8 mouse cellular contexts compared by ENCODE assay signal in the genomic region with DNA sequence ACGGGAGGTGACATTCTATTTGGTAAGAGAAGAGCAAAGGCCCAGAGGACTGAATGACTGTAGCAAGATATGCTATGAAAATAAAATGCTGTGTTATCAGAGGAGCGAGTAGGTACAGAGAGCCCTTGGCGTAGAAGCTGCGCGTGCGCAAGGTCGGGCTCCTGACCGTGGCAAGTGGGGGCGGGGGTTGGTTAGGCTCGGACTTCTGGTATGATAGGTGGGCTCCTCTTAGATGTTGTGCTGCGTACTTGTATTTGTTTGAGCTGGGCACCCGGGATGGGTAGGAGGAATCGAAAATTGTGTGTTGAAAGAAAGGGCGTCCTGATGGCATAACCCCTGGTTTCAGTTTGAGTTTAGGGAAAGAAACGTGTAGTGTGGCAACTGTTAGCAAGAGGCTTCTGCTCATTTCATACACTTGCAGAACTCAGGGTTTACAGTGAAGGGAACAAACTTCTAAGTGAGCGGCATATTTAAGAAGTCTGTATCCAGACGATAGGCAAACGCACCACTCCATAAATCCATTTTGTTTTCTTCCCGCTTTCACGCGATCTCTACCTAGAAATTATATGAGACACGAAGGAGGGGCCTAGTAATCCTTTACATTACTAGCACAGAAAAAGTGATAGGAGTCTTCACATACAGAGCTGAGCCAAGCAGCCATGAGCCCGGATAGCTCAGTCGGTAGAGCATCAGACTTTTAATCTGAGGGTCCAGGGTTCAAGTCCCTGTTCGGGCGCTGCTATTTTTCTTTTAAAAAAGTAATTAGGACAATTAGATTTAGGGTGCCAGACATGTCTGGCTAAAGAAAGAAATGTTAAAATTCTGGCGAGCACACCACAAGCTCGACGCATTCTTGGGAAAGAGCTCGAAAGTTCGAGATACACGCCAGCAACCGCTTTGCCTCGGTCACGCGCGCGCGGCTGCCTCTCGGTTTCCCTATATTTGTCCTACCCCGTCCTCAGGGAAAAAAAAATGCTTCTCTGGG. TPM values are rescaled to one million over a fixed set of nuclear protein-coding genes. Genes with fewer than 3 reads are reported as not detected.
DNase-seq lines count a peak whose midpoint lies in the region; ATAC-seq lines count a peak whose summit lies in the region.

No protein-coding gene starts in this region.

- peak; percentile 76 for ATAC-seq in heart, embryonic 15.5 days (replicated peaks; ENCODE audit: insufficient number of reproducible peaks, insufficient read depth, low FRiP score, low read depth)
- peak; percentile 67 for ATAC-seq in liver, embryonic 13.5 days (ENCODE audit: low read depth)
- ATAC-seq in stomach, embryonic 14.5 days (ENCODE audit: insufficient number of reproducible peaks, insufficient read depth, low FRiP score, low read depth): peak; percentile 70

- H3K4me3 ChIP-seq in forebrain, embryonic 10.5 days: peak overlapping the region; percentile 68
- H3K4me3 ChIP-seq in heart, embryonic 15.5 days: peak overlapping the region; percentile 59
- peak overlapping the region; percentile 63 for H3K4me3 ChIP-seq in liver, embryonic 13.5 days (replicated peaks)
- peak overlapping the region; percentile 64 for H3K4me3 ChIP-seq in stomach, embryonic 14.5 days (ENCODE audit: low read depth, low read length)

- under 1% methylated on average over 41 of the region's 41 CpGs for WGBS in forebrain, embryonic 10.5 days
- under 1% methylated on average over 41 of the region's 41 CpGs for WGBS in heart, embryonic 15.5 days
- WGBS in liver, embryonic 13.5 days (ENCODE audit: insufficient replicate concordance): under 1% methylated on average over 41 of the region's 41 CpGs
- under 1% methylated on average over 41 of the region's 41 CpGs for WGBS in stomach, embryonic 14.5 days

- peaks cover 48% of the 10 kb centered on the region for H3K4me1 ChIP-seq in forebrain, embryonic 10.5 days
- H3K4me1 ChIP-seq in heart, embryonic 15.5 days (replicated peaks): peaks cover 31% of the 10 kb centered on the region
- H3K4me1 ChIP-seq in liver, embryonic 13.5 days (replicated peaks): peaks cover 65% of the 10 kb centered on the region
- peaks cover 23% of the 10 kb centered on the region; the same call in 1 of the 2 replicates for H3K4me1 ChIP-seq in stomach, embryonic 14.5 days (ENCODE audit: control insufficient read depth, insufficient read depth, low read length)

- H3K27ac ChIP-seq in forebrain, embryonic 10.5 days: peak overlapping the region; percentile 78
- H3K27ac ChIP-seq in heart, embryonic 15.5 days: peak overlapping the region; percentile 80
- peak overlapping the region; percentile 82 for H3K27ac ChIP-seq in liver, embryonic 13.5 days
- peak overlapping the region; percentile 56; the same call in 1 of the 2 replicates for H3K27ac ChIP-seq in stomach, embryonic 14.5 days (ENCODE audit: low read length)

- no peaks in the 10 kb centered on the region for H3K27me3 ChIP-seq in forebrain, embryonic 10.5 days (ENCODE audit: poor library complexity, severe bottlenecking)
- no peaks in the 10 kb centered on the region for H3K27me3 ChIP-seq in heart, embryonic 15.5 days
- H3K27me3 ChIP-seq in liver, embryonic 13.5 days: no peaks in the 10 kb centered on the region
- H3K27me3 ChIP-seq in stomach, embryonic 14.5 days (ENCODE audit: control insufficient read depth, insufficient read depth, low read length): no peaks in the 10 kb centered on the region

- no peaks in the 10 kb centered on the region for H3K9me3 ChIP-seq in forebrain, embryonic 10.5 days
- no peaks in the 10 kb centered on the region for H3K9me3 ChIP-seq in heart, embryonic 15.5 days (replicated peaks)
- no peaks in the 10 kb centered on the region for H3K9me3 ChIP-seq in liver, embryonic 13.5 days (replicated peaks)
- no peaks in the 10 kb centered on the region for H3K9me3 ChIP-seq in stomach, embryonic 14.5 days (ENCODE audit: control insufficient read depth, low read depth, low read length)

- peak; percentile 93 for DNase-seq in CD4-positive, CD25-positive, alpha-beta regulatory T cell, adult 2 months (ENCODE audit: low read depth, low spot score)
- DNase-seq in c-Kit-positive CD71-negative TER-119-negative erythroid progenitor cells, embryonic 14.5 days (ENCODE audit: low read depth): peak; percentile 92
- DNase-seq in forebrain, embryonic 10.5 days (ENCODE audit: extremely low spot score, low spot score): peak; percentile 94
- peak; percentile 88 to 89 for DNase-seq in kidney, postnatal 25 days
- DNase-seq in liver, embryonic 13.5 days: peak; percentile 87
- DNase-seq in natural killer cell, adult 2 months (ENCODE audit: low spot score in 2 of 2): peak; percentile 87 to 88

- H3K4me2 ChIP-seq in heart, embryonic 15.5 days: peak overlapping the region; percentile 78
- H3K4me2 ChIP-seq in liver, embryonic 13.5 days: peak overlapping the region; percentile 89
- H3K4me2 ChIP-seq in stomach, embryonic 14.5 days (replicated peaks; ENCODE audit: low read depth, low read length): peak overlapping the region; percentile 48

- peak overlapping the region; percentile 64 for H3K9ac ChIP-seq in heart, embryonic 15.5 days
- peak overlapping the region; percentile 59 for H3K9ac ChIP-seq in liver, embryonic 13.5 days
- peak overlapping the region; percentile 36 for H3K9ac ChIP-seq in stomach, embryonic 14.5 days (replicated peaks; ENCODE audit: low read depth, low read length)

- H3K36me3 ChIP-seq in forebrain, embryonic 10.5 days (replicated peaks): no peaks in the 10 kb centered on the region
- H3K36me3 ChIP-seq in heart, embryonic 15.5 days: no peaks in the 10 kb centered on the region
- H3K36me3 ChIP-seq in liver, embryonic 13.5 days: no peaks in the 10 kb centered on the region
- H3K36me3 ChIP-seq in stomach, embryonic 14.5 days (ENCODE audit: control insufficient read depth, insufficient read depth, low read length): no peaks in the 10 kb centered on the region

RNA-seq across cellular contexts. Expression of a gene that starts 35.4 kb away (rescaled TPM):
- polyA plus RNA-seq in forebrain, embryonic 10.5 days (2016; fragmentation: Nextera tagmentation; extraction: Ambion mirVana): 0.04 TPM in 2 replicates
- polyA plus RNA-seq in heart, embryonic 15.5 days (2015; fragmentation: Nextera tagmentation; extraction: Ambion mirVana): 0.03 TPM in 1 of 2 replicates, not detected in the other
- polyA plus RNA-seq in liver, embryonic 13.5 days (2015; fragmentation: Nextera tagmentation; extraction: Ambion mirVana): 0.03 TPM in 1 of 2 replicates, not detected in the other
- not detected in 2 replicates for polyA plus RNA-seq in stomach, embryonic 14.5 days (2014; fragmentation: Nextera tagmentation; extraction: Ambion mirVana)

RNA-seq across cellular contexts. Expression of a gene that starts 39.9 kb away (rescaled TPM):
- polyA plus RNA-seq in forebrain, embryonic 10.5 days (2016; fragmentation: Nextera tagmentation; extraction: Ambion mirVana): 3.2 and 3.3 TPM in 2 replicates
- polyA plus RNA-seq in heart, embryonic 15.5 days (2015; fragmentation: Nextera tagmentation; extraction: Ambion mirVana): 4.3 and 4.4 TPM in 2 replicates
- 2.2 and 2.4 TPM in 2 replicates for polyA plus RNA-seq in liver, embryonic 13.5 days (2015; fragmentation: Nextera tagmentation; extraction: Ambion mirVana)
- polyA plus RNA-seq in stomach, embryonic 14.5 days (2014; fragmentation: Nextera tagmentation; extraction: Ambion mirVana): 10.9 and 11.2 TPM in 2 replicates

RNA-seq across cellular contexts. Expression of a gene that starts 56.8 kb away (rescaled TPM):
- polyA plus RNA-seq in forebrain, embryonic 10.5 days (2016; fragmentation: Nextera tagmentation; extraction: Ambion mirVana): not detected in 2 replicates
- polyA plus RNA-seq in heart, embryonic 15.5 days (2015; fragmentation: Nextera tagmentation; extraction: Ambion mirVana): not detected in 2 replicates
- not detected in 2 replicates for polyA plus RNA-seq in liver, embryonic 13.5 days (2015; fragmentation: Nextera tagmentation; extraction: Ambion mirVana)
- polyA plus RNA-seq in stomach, embryonic 14.5 days (2014; fragmentation: Nextera tagmentation; extraction: Ambion mirVana): not detected in 2 replicates

Comparison
In these comparisons a context has a peak if more than half of its experiments do, and no peak if none do; other contexts are left out.
1. Peak in every context shown above with its lines: DNase-seq, ATAC-seq, H3K4me3 ChIP-seq and H3K27ac ChIP-seq.